Mouse (Mus musculus) stomach, embryonic 16.5 days (tissue): Measurements from ENCODE around the gene Zfp609. TPM values are rescaled to one million over a fixed set of nuclear protein-coding genes. Genes with fewer than 3 reads are reported as not detected.

Experiments
- ATAC-seq: fragments of 200-750 bp; cut with Nextera tagmentation; 2 replicates; pipeline ENCODE4 v1.8.0; 2017; ENCODE audit warnings: moderate number of reproducible peaks, moderate TSS enrichment; ENCODE audit not compliant: insufficient read depth, low FRiP score
- H3K27ac ChIP-seq: fragments of 300-500 bp; sonication (generic); 2 replicates; pipeline ENCODE4 v1.5.1; 2014; ENCODE audit warnings: low read length
- H3K27me3 ChIP-seq: fragments of 300-500 bp; sonication (generic); 2 replicates; pipeline ENCODE4 v1.6.1; 2014; ENCODE audit warnings: low read length, control low read depth, mixed read lengths; ENCODE audit not compliant: control insufficient read depth, insufficient read depth
- H3K36me3 ChIP-seq: fragments of 300-500 bp; sonication (generic); 2 replicates; pipeline ENCODE4 v1.6.1; 2014; ENCODE audit warnings: low read length; ENCODE audit not compliant: control insufficient read depth, insufficient read depth
- H3K4me1 ChIP-seq: fragments of 300-500 bp; sonication (generic); 2 replicates; pipeline ENCODE4 v1.6.1; 2014; ENCODE audit warnings: low read length, control low read depth, mixed read lengths; ENCODE audit not compliant: control insufficient read depth, insufficient read depth
- H3K4me2 ChIP-seq: fragments of 300-500 bp; sonication (generic); 2 replicates; pipeline ENCODE4 v1.6.1; 2014; ENCODE audit warnings: low read depth, low read length, mixed read lengths
- H3K4me3 ChIP-seq: fragments of 300-500 bp; sonication (generic); replicated peaks from 2 replicates; pipeline ENCODE4 v1.5.1; 2014; ENCODE audit warnings: mild to moderate bottlenecking, low read length
- H3K9ac ChIP-seq: fragments of 300-500 bp; sonication (generic); 2 replicates; pipeline ENCODE4 v1.6.1; 2014; ENCODE audit warnings: low read length
- H3K9me3 ChIP-seq: fragments of 300-500 bp; sonication (generic); replicated peaks from 2 replicates; pipeline ENCODE4 v1.6.1; 2016; ENCODE audit warnings: low read length, control low read depth; ENCODE audit not compliant: control insufficient read depth
- WGBS: fragments of 180-500 bp; shearing (Covaris S2); extraction: QIAGEN DNeasy Blood & Tissue Kit; methylation state at CpG from one replicate; pipeline ENCODE4 v1.1.7; 2014; 5-methylcytosine and 5-hydroxymethylcytosine counted together
- polyA plus RNA-seq: library from polyadenylated mRNA; unstranded; fragments of >200 nt; fragmentation: Nextera tagmentation; extraction: Ambion mirVana; gene quantifications from 2 replicates; pipeline ENCODE4 v1.2.1, GENCODE M21; 2015

Gene Zfp609
- polyA plus RNA-seq = 3.8 and 5.0 TPM in 2 replicates

GRCm38 (mm10) chr9:65827344-65828015, at the start of gene Zfp609:
TSS of gene Zfp609 (minus strand) at chr9:65827564.
- Histone ChIP-seq H3K4me1 (peaks cover 41% of the 10 kb centered on the region), H3K9me3 (no peaks in the 10 kb centered on the region), H3K27ac (peak within 1 kb of the TSS; percentile 98), H3K27me3 (no peaks in the 10 kb centered on the region), H3K36me3 (no peaks in the 10 kb centered on the region), H3K9ac (peak within 1 kb of the TSS; percentile 98), H3K4me3 (peak within 1 kb of the TSS; percentile 84), H3K4me2 (peak within 1 kb of the TSS; percentile 78)
- under 1% methylated on average over 50 of the region's 76 CpGs for WGBS
- peak; percentile 91 for ATAC-seq

- no peak for ATAC-seq
- no peaks in the 10 kb centered on the region for H3K27me3 ChIP-seq
- no peak overlapping the region for H3K9ac ChIP-seq
- H3K4me2 ChIP-seq = no peak overlapping the region
- peaks cover 5% of the 10 kb centered on the region; the same call in 1 of the 2 replicates for H3K36me3 ChIP-seq
- WGBS = 51% methylated on average over 1 of the region's 1 CpGs
- H3K4me1 ChIP-seq = no peaks in the 10 kb centered on the region
- no peak overlapping the region for H3K27ac ChIP-seq
- H3K4me3 ChIP-seq = no peak overlapping the region
- H3K9me3 ChIP-seq = no peaks in the 10 kb centered on the region
Measured at GRCm38 (mm10) chr9:65859656-65860055, 32.3 kb upstream of the Zfp609 start.

- no peaks in the 10 kb centered on the region for H3K27me3 ChIP-seq
- no peaks in the 10 kb centered on the region for H3K9me3 ChIP-seq
- no peak overlapping the region for H3K27ac ChIP-seq
- no peaks in the 10 kb centered on the region for H3K4me1 ChIP-seq
- no peak for ATAC-seq
- no peak overlapping the region for H3K4me2 ChIP-seq
- H3K36me3 ChIP-seq = no peaks in the 10 kb centered on the region
- no peak overlapping the region for H3K4me3 ChIP-seq
- WGBS = 8% methylated on average over 1 of the region's 1 CpGs
- H3K9ac ChIP-seq = no peak overlapping the region
Measured at GRCm38 (mm10) chr9:65850203-65850602, 22.8 kb upstream of the Zfp609 start.

GRCm38 (mm10) chr9:65848154-65848553, 20.8 kb upstream of the Zfp609 start:
- Histone ChIP-seq H3K27ac (no peak overlapping the region), H3K27me3 (no peaks in the 10 kb centered on the region), H3K4me3 (no peak overlapping the region), H3K4me2 (no peak overlapping the region), H3K4me1 (0 out of 2 replicates have a peak, but pooled peaks cover 7% of the 10 kb centered on the region), H3K9ac (no peak overlapping the region), H3K36me3 (no peaks in the 10 kb centered on the region), H3K9me3 (no peaks in the 10 kb centered on the region)
- ATAC-seq = no peak

- Histone ChIP-seq H3K9ac (no peak overlapping the region), H3K4me2 (no peak overlapping the region), H3K36me3 (no peaks in the 10 kb centered on the region), H3K4me3 (no peak overlapping the region), H3K27ac (peak overlapping the region; percentile 19; the same call in 1 of the 2 replicates), H3K9me3 (no peaks in the 10 kb centered on the region), H3K27me3 (no peaks in the 10 kb centered on the region), H3K4me1 (0 out of 2 replicates have a peak, but pooled peaks cover 7% of the 10 kb centered on the region)
- no peak for ATAC-seq
- 75% methylated on average over 7 of the region's 7 CpGs for WGBS
Measured at GRCm38 (mm10) chr9:65844421-65845165, 17.2 kb upstream of the Zfp609 start.

GRCm38 (mm10) chr9:65839841-65840240, 12.5 kb upstream of the Zfp609 start:
- H3K4me3 ChIP-seq = no peak overlapping the region
- no peak overlapping the region for H3K27ac ChIP-seq
- H3K36me3 ChIP-seq = no peaks in the 10 kb centered on the region
- H3K4me1 ChIP-seq = 0 out of 2 replicates have a peak, but pooled peaks cover 6% of the 10 kb centered on the region
- 97% methylated on average over 1 of the region's 1 CpGs for WGBS
- ATAC-seq = no peak
- H3K4me2 ChIP-seq = no peak overlapping the region
- no peaks in the 10 kb centered on the region for H3K9me3 ChIP-seq
- no peaks in the 10 kb centered on the region for H3K27me3 ChIP-seq
- H3K9ac ChIP-seq = no peak overlapping the region

GRCm38 (mm10) chr9:65836916-65837315, 9.6 kb upstream of the Zfp609 start:
- Histone ChIP-seq H3K27me3 (no peaks in the 10 kb centered on the region), H3K9ac (no peak overlapping the region), H3K27ac (no peak overlapping the region), H3K4me2 (no peak overlapping the region), H3K4me1 (peaks cover 7% of the 10 kb centered on the region; the same call in 1 of the 2 replicates), H3K9me3 (no peaks in the 10 kb centered on the region), H3K4me3 (no peak overlapping the region), H3K36me3 (no peaks in the 10 kb centered on the region)
- no peak for ATAC-seq

- Histone ChIP-seq H3K4me2 (no peak overlapping the region), H3K9me3 (no peaks in the 10 kb centered on the region), H3K4me1 (peaks cover 16% of the 10 kb centered on the region; the same call in 1 of the 2 replicates), H3K4me3 (no peak overlapping the region), H3K27ac (no peak overlapping the region), H3K36me3 (no peaks in the 10 kb centered on the region), H3K9ac (no peak overlapping the region), H3K27me3 (no peaks in the 10 kb centered on the region)
- 76% methylated on average over 10 of the region's 10 CpGs for WGBS
- ATAC-seq = no peak
Measured at GRCm38 (mm10) chr9:65834628-65835354, 7.4 kb upstream of the Zfp609 start.

- ATAC-seq = no peak
- H3K36me3 ChIP-seq = no peaks in the 10 kb centered on the region
Measured at GRCm38 (mm10) chr9:65833640-65834039, 6.3 kb upstream of the Zfp609 start.

More at GRCm38 (mm10) chr9:65833640-65834039, 6.3 kb upstream of the Zfp609 start:
- H3K4me1 ChIP-seq = peaks cover 17% of the 10 kb centered on the region
- H3K9ac ChIP-seq = no peak overlapping the region
- H3K9me3 ChIP-seq = no peaks in the 10 kb centered on the region
- H3K4me2 ChIP-seq = no peak overlapping the region
- no peak overlapping the region for H3K27ac ChIP-seq
- no peaks in the 10 kb centered on the region for H3K27me3 ChIP-seq
- no peak overlapping the region for H3K4me3 ChIP-seq
